Comparison of ENCODE assay signal across 17 mouse cellular contexts in genomic region chr2:77323739-77324138, GRCm38 (mm10). TPM values are rescaled to one million over a fixed set of nuclear protein-coding genes. Genes with fewer than 3 reads are reported as not detected.
DNase-seq lines count a peak whose midpoint lies in the region; ATAC-seq and TF ChIP-seq lines count a peak whose summit lies in the region.
"Had no signal": no experiment of that assay in that cellular context is flagged by ENCODE, and none has a peak within 500 bp of the region (broad histone marks: within the 10 kb centered on the region; RNA-seq: fewer than 3 reads in every experiment).

No protein-coding gene starts in this region.

- H3K27ac ChIP-seq in forebrain, embryonic 14.5 days (ENCODE audit: low read depth, low read length) = no peak overlapping the region
- no peak overlapping the region for H3K27ac ChIP-seq in forebrain, embryonic 12.5 days
- 0 out of 2 replicates have a peak overlapping the region, but pooled peaks have one; percentile 3 for H3K27ac ChIP-seq in kidney, postnatal 0 days
- H3K27ac ChIP-seq in olfactory bulb, adult 2 months (ENCODE audit: insufficient read depth, low read depth, low read length) = peak overlapping the region; percentile 84
- H3K27ac ChIP-seq: hindbrain, embryonic 14.5 days; liver, embryonic 15.5 days; midbrain, embryonic 12.5 days; stomach, postnatal 0 days had no signal

- no peak overlapping the region for H3K9ac ChIP-seq in forebrain, embryonic 14.5 days (ENCODE audit: low read length)
- no peak overlapping the region for H3K9ac ChIP-seq in forebrain, embryonic 12.5 days
- no peak overlapping the region for H3K9ac ChIP-seq in kidney, postnatal 0 days (ENCODE audit: low read depth, low read length)
- H3K9ac ChIP-seq: hindbrain, embryonic 14.5 days; liver, embryonic 15.5 days; midbrain, embryonic 12.5 days had no signal

- ATAC-seq in forebrain, embryonic 14.5 days = no peak
- ATAC-seq in forebrain, embryonic 12.5 days (ENCODE audit: low FRiP score) = no peak
- no peak for ATAC-seq in kidney, postnatal 0 days (replicated peaks; ENCODE audit: low FRiP score, low read depth)
- ATAC-seq: activated CD4-positive, CD25-positive, alpha-beta regulatory T cell, adult 4 months had no signal

- peak; percentile 12 for DNase-seq in forebrain, embryonic 14.5 days (ENCODE audit: low spot score)
- DNase-seq in kidney, postnatal 0 days (ENCODE audit: low spot score) = peak; percentile 34
- no peak for DNase-seq in kidney, postnatal 25 days
- DNase-seq in hindlimb bud, embryonic 11.5 days (ENCODE audit: extremely low spot score, low read depth, low spot score) = peak; percentile 30
- no peak for DNase-seq in liver
- DNase-seq in natural killer cell, adult 2 months (ENCODE audit: low spot score in 2 of 2) = no peak
- DNase-seq: adrenal gland, postnatal 36 days; cerebellum, postnatal 25 days; thymus, postnatal 14 days had no signal

- no peaks in the 10 kb centered on the region for H3K9me3 ChIP-seq in forebrain, embryonic 14.5 days (replicated peaks; ENCODE audit: control insufficient read depth, low read length)
- no peaks in the 10 kb centered on the region for H3K9me3 ChIP-seq in forebrain, embryonic 12.5 days
- H3K9me3 ChIP-seq in kidney, postnatal 0 days (replicated peaks; ENCODE audit: low read length) = no peaks in the 10 kb centered on the region
- H3K9me3 ChIP-seq: liver, embryonic 15.5 days; midbrain, embryonic 12.5 days had no signal

- no peak overlapping the region for H3K4me3 ChIP-seq in forebrain, embryonic 14.5 days (ENCODE audit: low read depth, low read length)
- H3K4me3 ChIP-seq in forebrain, embryonic 12.5 days (replicated peaks) = no peak overlapping the region
- no peak overlapping the region for H3K4me3 ChIP-seq in kidney, postnatal 0 days (replicated peaks; ENCODE audit: low read depth, low read length)
- no peak overlapping the region for H3K4me3 ChIP-seq in olfactory bulb, adult 2 months (ENCODE audit: insufficient read depth, low read depth, low read length)
- H3K4me3 ChIP-seq: liver, embryonic 15.5 days; midbrain, embryonic 12.5 days had no signal

- no peaks in the 10 kb centered on the region for H3K36me3 ChIP-seq in forebrain, embryonic 14.5 days (ENCODE audit: control insufficient read depth, insufficient read depth, low read length)
- no peaks in the 10 kb centered on the region for H3K36me3 ChIP-seq in forebrain, embryonic 12.5 days (replicated peaks)
- H3K36me3 ChIP-seq in kidney, postnatal 0 days (ENCODE audit: insufficient read depth, low read length) = no peaks in the 10 kb centered on the region
- H3K36me3 ChIP-seq: liver, embryonic 15.5 days; midbrain, embryonic 12.5 days had no signal

- no peak for TF ChIP-seq CTCF in kidney, postnatal 0 days (IDR thresholded peaks at IDR 0.05; ENCODE audit: low read depth)
- no peak for TF ChIP-seq CTCF in olfactory bulb, adult 2 months (IDR thresholded peaks at IDR 0.05; ENCODE audit: insufficient read depth, low read depth, low read length)

- H3K4me2 ChIP-seq in forebrain, embryonic 14.5 days (ENCODE audit: low read length) = no peak overlapping the region
- no peak overlapping the region for H3K4me2 ChIP-seq in forebrain, embryonic 12.5 days
- H3K4me2 ChIP-seq in kidney, postnatal 0 days (ENCODE audit: low read length) = no peak overlapping the region
- H3K4me2 ChIP-seq: hindbrain, embryonic 14.5 days; liver, embryonic 15.5 days; midbrain, embryonic 12.5 days had no signal

- 66% methylated on average over 6 of the region's 6 CpGs for WGBS in forebrain, embryonic 14.5 days
- 55% methylated on average over 6 of the region's 6 CpGs for WGBS in forebrain, embryonic 12.5 days
- 23% methylated on average over 6 of the region's 6 CpGs for WGBS in kidney, postnatal 0 days
- 70% methylated on average over 6 of the region's 6 CpGs for WGBS in olfactory bulb, adult 2 months

- no peaks in the 10 kb centered on the region for H3K27me3 ChIP-seq in forebrain, embryonic 14.5 days (replicated peaks; ENCODE audit: control insufficient read depth, insufficient read depth, low read length)
- H3K27me3 ChIP-seq in forebrain, embryonic 12.5 days = no peaks in the 10 kb centered on the region
- H3K27me3 ChIP-seq in kidney, postnatal 0 days (ENCODE audit: insufficient read depth, low read length) = no peaks in the 10 kb centered on the region
- H3K27me3 ChIP-seq: CH12.LX; liver, embryonic 15.5 days; midbrain, embryonic 12.5 days had no signal

- no peak for TF ChIP-seq POLR2A in olfactory bulb, adult 2 months (IDR thresholded peaks at IDR 0.05; ENCODE audit: insufficient read depth, low read depth, low read length)

- 0 out of 2 replicates have a peak, but pooled peaks cover 3% of the 10 kb centered on the region for H3K4me1 ChIP-seq in forebrain, embryonic 14.5 days (ENCODE audit: control insufficient read depth, insufficient read depth, low read length)
- no peaks in the 10 kb centered on the region for H3K4me1 ChIP-seq in forebrain, embryonic 12.5 days
- peaks cover 6% of the 10 kb centered on the region for H3K4me1 ChIP-seq in kidney, postnatal 0 days (replicated peaks; ENCODE audit: insufficient read depth, low read length)
- H3K4me1 ChIP-seq in olfactory bulb, adult 2 months (ENCODE audit: control insufficient read depth, insufficient read depth, low read length) = peaks cover 4% of the 10 kb centered on the region; the same call in 1 of the 2 replicates
- H3K4me1 ChIP-seq: liver, embryonic 15.5 days; midbrain, embryonic 12.5 days had no signal

RNA-seq across cellular contexts. Expression of gene Sestd1, which starts 43.3 kb away (rescaled TPM):
- polyA plus RNA-seq in forebrain, embryonic 14.5 days (2014; fragmentation: Nextera tagmentation; extraction: Ambion mirVana) = 32.3 and 43.1 TPM in 2 replicates
- 29.1 and 32.6 TPM in 2 replicates for polyA plus RNA-seq in forebrain, embryonic 12.5 days (2016; fragmentation: Nextera tagmentation; extraction: Ambion mirVana)
- 36.8 and 39.4 TPM in 2 replicates for polyA plus RNA-seq in kidney, postnatal 0 days (2015; fragmentation: Nextera tagmentation; extraction: Ambion mirVana)
- 76.6 TPM in 1 of 2 replicates, not detected in the other for polyA plus RNA-seq in olfactory bulb, adult 2 months (2012; ENCODE audit: insufficient read depth, insufficient read length, low replicate concordance, missing spikeins)

Comparison
In these comparisons a context has a peak if more than half of its experiments do, and no peak if none do; other contexts are left out.
1. DNase-seq: peak in forebrain, embryonic 14.5 days (single experiment), kidney, postnatal 0 days (single experiment) and hindlimb bud, embryonic 11.5 days (single experiment); none in kidney, postnatal 25 days (0 of 2), liver (single experiment) and natural killer cell, adult 2 months (0 of 2).
2. H3K27ac ChIP-seq: peak in kidney, postnatal 0 days (single experiment) and olfactory bulb, adult 2 months (single experiment); none in forebrain, embryonic 14.5 days (single experiment) and forebrain, embryonic 12.5 days (single experiment).